Mouse (Mus musculus) midbrain, postnatal 0 days (tissue): ENCODE measurements at regions not wholly inside any gene's neighbourhood (a gene's known extent, or its start where the extent isn't known, plus 50 kb on each side); places are given as distances from the start of the nearest gene placed in this dataset.
A peak's percentile ranks its signal among the peaks of the same experiment; 100 is the strongest.

ENCODE experiments used
- ATAC-seq: fragments of 200-750 bp; cut with Nextera tagmentation; 2 replicates; pipeline ENCODE4 v1.8.0; 2017; ENCODE audit warnings: moderate number of reproducible peaks, mild to moderate bottlenecking, moderate TSS enrichment, moderate library complexity; ENCODE audit not compliant: low FRiP score
- DNase-seq: peaks from one replicate; pipeline ENCODE4 v3.0.0-alpha.2; 2015; ENCODE audit warnings: low spot score
- H3K27ac ChIP-seq: fragments of 300-500 bp; sonication (generic); 2 replicates; pipeline ENCODE4 v1.5.1; 2014; ENCODE audit warnings: low read depth, mild to moderate bottlenecking, low read length, mixed read lengths
- H3K27me3 ChIP-seq: fragments of 300-500 bp; sonication (generic); 2 replicates; pipeline ENCODE4 v1.6.1; 2014; ENCODE audit warnings: low read length, control low read depth, mixed read lengths; ENCODE audit not compliant: insufficient read depth
- H3K36me3 ChIP-seq: fragments of 300-500 bp; sonication (generic); 2 replicates; pipeline ENCODE4 v1.6.1; 2014; ENCODE audit warnings: low read length, control low read depth, mixed read lengths; ENCODE audit not compliant: insufficient read depth
- H3K4me1 ChIP-seq: fragments of 300-500 bp; sonication (generic); 2 replicates; pipeline ENCODE4 v1.6.1; 2014; ENCODE audit warnings: mild to moderate bottlenecking, control low read depth, antibody characterized with exemption, low read length, mixed read lengths; ENCODE audit not compliant: insufficient read depth
- H3K4me2 ChIP-seq: fragments of 300-500 bp; sonication (generic); 2 replicates; pipeline ENCODE4 v1.6.1; 2014; ENCODE audit warnings: low read depth, mild to moderate bottlenecking, low read length, mixed read lengths; ENCODE audit not compliant: poor library complexity, severe bottlenecking
- H3K4me3 ChIP-seq: fragments of 300-500 bp; sonication (generic); 2 replicates; pipeline ENCODE4 v1.5.1; 2014; ENCODE audit warnings: low read depth, mild to moderate bottlenecking, low read length, moderate library complexity
- H3K9ac ChIP-seq: fragments of 300-500 bp; sonication (generic); replicated peaks from 2 replicates; pipeline ENCODE4 v1.6.1; 2014; ENCODE audit warnings: mild to moderate bottlenecking, low read length, moderate library complexity, mixed read lengths; ENCODE audit not compliant: poor library complexity, severe bottlenecking
- H3K9me3 ChIP-seq: fragments of 300-500 bp; sonication (generic); 2 replicates; pipeline ENCODE4 v1.6.1; 2016; ENCODE audit warnings: low read length, control low read depth
- CTCF ChIP-seq: IDR thresholded peaks from 2 replicates; pipeline ENCODE4 v1.5.1; 2016; ENCODE audit warnings: antibody characterized with exemption, mild to moderate bottlenecking
- WGBS: fragments of 180-500 bp; shearing (Covaris S2); extraction: QIAGEN DNeasy Blood & Tissue Kit; methylation state at CpG from one replicate; pipeline ENCODE4 v1.1.7; 2014; 5-methylcytosine and 5-hydroxymethylcytosine counted together

DNA sequence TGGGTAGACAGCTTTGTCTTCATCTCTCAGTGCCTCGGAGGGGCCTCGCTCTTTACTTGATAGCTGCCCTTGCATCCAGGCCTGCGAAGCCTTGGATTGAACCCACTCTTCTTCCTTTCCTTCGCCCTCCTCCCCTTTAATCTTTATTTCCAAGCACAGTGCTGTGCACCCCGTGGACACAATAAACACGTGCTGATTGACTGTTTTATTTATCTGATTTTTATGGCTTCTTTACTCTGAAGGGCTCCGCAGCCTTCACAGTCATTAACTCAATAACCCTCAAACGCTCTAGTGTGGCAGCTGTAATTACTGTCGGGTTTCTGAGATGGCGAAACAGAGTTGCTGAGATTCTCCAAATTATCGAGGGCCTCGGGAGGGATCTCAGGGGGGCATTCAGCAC, 127.9 kb upstream of the Mphosph6 start:
- Histone ChIP-seq H3K4me2 (no peak overlapping the region), H3K36me3 (no peaks in the 10 kb centered on the region), H3K9me3 (no peaks in the 10 kb centered on the region), H3K9ac (no peak overlapping the region), H3K27me3 (no peaks in the 10 kb centered on the region), H3K27ac (no peak overlapping the region), H3K4me3 (no peak overlapping the region), H3K4me1 (no peaks in the 10 kb centered on the region)
- 54% methylated on average over 12 of the region's 12 CpGs for WGBS
- no peak for DNase-seq
- no peak for ATAC-seq
- TF ChIP-seq CTCF, result no peak

DNA sequence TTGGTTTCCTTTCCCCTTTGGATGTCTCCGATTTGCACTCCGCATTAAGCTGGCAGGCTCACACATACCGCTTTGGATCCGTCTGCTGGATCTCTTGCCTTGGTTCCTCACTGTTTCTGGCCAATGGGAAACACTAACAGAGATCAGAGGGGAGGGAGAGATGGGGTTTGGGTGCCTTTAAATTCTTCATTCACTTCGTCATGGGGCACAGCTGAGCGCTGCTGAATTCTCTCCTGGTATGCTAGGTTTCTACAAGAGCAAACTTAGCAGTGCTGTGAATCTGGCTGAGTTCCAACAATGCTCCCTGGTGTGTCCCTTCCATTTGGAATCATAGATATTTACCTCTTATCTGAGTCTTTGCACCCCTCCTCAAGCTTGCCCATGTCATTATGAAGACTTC, 121.6 kb upstream of the Mphosph6 start:
- Histone ChIP-seq H3K4me1 (no peaks in the 10 kb centered on the region), H3K4me2 (no peak overlapping the region), H3K27ac (no peak overlapping the region), H3K4me3 (no peak overlapping the region), H3K27me3 (no peaks in the 10 kb centered on the region), H3K9ac (no peak overlapping the region), H3K9me3 (no peaks in the 10 kb centered on the region), H3K36me3 (no peaks in the 10 kb centered on the region)
- 82% methylated on average over 6 of the region's 6 CpGs for WGBS
- ATAC-seq, result no peak
- no peak for TF ChIP-seq CTCF
- no peak for DNase-seq

DNA sequence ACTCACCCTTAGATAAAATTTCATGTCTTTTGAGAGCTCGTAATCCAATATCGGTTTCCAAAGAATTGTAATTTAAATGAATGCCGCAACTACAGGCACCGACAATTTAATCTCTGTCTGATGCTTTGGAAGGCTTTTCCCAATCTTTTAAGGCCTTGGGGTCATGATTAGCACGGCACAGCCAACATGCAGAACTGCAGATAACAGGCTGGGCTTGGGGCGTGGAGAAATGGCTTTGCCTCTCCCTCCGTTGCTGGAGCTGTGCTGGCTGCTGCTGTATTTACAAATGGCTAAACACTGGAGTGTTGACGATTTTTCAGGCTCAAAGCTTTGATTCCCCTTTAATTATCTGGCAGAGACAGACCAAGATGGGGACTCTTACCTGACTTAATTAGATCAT, 101.3 kb upstream of the Mphosph6 start:
- no peak overlapping the region for H3K4me2 ChIP-seq
- no peaks in the 10 kb centered on the region for H3K9me3 ChIP-seq
- DNase-seq, result no peak
- no peak overlapping the region for H3K4me3 ChIP-seq
- no peak overlapping the region for H3K27ac ChIP-seq
- no peak overlapping the region for H3K9ac ChIP-seq
- H3K4me1 ChIP-seq, result no peaks in the 10 kb centered on the region
- no peaks in the 10 kb centered on the region for H3K27me3 ChIP-seq
- no peak for ATAC-seq
- WGBS, result 45% methylated on average over 8 of the region's 8 CpGs
- no peak for TF ChIP-seq CTCF
- no peaks in the 10 kb centered on the region for H3K36me3 ChIP-seq

DNA sequence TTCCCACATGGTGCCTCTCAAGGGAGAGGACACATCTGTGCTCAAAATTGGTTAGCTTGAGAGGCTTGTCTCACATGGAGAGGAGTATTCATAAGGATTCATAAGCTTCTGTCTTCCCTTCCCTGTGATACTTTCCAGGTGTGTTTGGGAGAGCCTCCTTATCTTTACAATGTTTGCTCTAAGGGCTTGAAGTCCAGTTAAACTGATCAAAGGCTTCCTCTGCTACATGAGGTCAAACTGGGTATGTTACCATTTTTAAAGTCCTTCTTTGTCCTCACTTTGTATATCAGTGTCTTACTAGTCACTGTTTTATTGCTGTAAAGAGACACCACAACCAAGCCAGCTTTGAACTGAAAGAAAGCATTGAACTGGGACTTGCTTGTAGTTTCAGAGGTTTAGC, 98.1 kb upstream of the Mphosph6 start:
- H3K9ac ChIP-seq, result no peak overlapping the region
- ATAC-seq (no peak), DNase-seq (no peak)
- H3K27me3 ChIP-seq, result no peaks in the 10 kb centered on the region
- no peak for TF ChIP-seq CTCF
- H3K36me3 ChIP-seq, result no peaks in the 10 kb centered on the region
- H3K9me3 ChIP-seq, result no peaks in the 10 kb centered on the region
- no peak overlapping the region for H3K27ac ChIP-seq
- H3K4me1 ChIP-seq, result no peaks in the 10 kb centered on the region
- no peak overlapping the region for H3K4me3 ChIP-seq
- H3K4me2 ChIP-seq, result no peak overlapping the region

DNA sequence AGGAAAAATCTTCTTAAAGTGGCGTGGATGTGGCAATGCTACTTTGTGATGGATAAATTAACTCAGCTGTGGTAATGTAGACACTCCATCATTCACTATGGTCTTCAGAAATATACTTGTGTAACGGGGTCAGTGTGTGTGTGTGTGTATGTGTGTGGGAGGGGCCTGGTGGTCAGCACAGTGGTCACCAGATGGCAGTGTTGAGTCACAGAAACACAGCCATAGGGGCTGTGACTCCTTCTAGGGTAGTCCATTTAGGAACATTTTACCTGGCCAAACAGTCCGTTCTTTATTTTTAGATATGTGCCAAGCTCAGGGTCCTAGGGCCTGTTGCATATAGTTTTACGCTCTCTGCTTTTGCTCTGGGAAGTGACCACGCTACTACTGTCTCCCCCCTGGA, 96.3 kb upstream of the Mphosph6 start:
- peak; percentile 57 for DNase-seq
- ATAC-seq, result no peak
- Histone ChIP-seq H3K9ac (no peak overlapping the region), H3K4me3 (no peak overlapping the region), H3K27me3 (no peaks in the 10 kb centered on the region), H3K27ac (no peak overlapping the region), H3K36me3 (no peaks in the 10 kb centered on the region), H3K4me1 (no peaks in the 10 kb centered on the region), H3K4me2 (no peak overlapping the region), H3K9me3 (no peaks in the 10 kb centered on the region)
- peak; percentile 75 for TF ChIP-seq CTCF
- 70% methylated on average over 5 of the region's 5 CpGs for WGBS

DNA sequence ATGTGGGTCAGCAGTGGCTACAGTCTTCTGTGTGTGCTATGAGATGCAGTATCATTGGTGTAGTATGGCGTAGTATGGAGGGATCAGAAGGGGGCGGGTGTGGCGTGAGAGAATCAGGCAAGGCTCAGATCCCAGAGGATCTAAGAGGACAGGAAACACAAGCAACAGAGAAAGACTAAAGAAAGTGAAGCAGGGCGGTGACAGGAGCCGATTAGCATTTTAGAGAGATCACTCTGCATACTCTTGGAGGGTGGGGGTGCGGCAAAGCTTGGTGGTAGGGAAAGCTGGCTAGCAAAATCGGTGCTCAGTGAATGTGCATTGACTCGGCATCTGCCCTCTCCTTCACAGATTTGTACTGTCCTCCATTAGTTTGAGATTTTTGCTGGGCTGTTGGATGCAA, 93.1 kb upstream of the Mphosph6 start:
- no peak overlapping the region for H3K27ac ChIP-seq
- H3K9ac ChIP-seq, result no peak overlapping the region
- TF ChIP-seq CTCF, result no peak
- ATAC-seq (no peak), DNase-seq (no peak)
- no peaks in the 10 kb centered on the region for H3K36me3 ChIP-seq
- H3K4me1 ChIP-seq, result no peaks in the 10 kb centered on the region
- H3K27me3 ChIP-seq, result no peaks in the 10 kb centered on the region
- no peak overlapping the region for H3K4me2 ChIP-seq
- H3K9me3 ChIP-seq, result no peaks in the 10 kb centered on the region
- 39% methylated on average over 8 of the region's 8 CpGs for WGBS
- no peak overlapping the region for H3K4me3 ChIP-seq

DNA sequence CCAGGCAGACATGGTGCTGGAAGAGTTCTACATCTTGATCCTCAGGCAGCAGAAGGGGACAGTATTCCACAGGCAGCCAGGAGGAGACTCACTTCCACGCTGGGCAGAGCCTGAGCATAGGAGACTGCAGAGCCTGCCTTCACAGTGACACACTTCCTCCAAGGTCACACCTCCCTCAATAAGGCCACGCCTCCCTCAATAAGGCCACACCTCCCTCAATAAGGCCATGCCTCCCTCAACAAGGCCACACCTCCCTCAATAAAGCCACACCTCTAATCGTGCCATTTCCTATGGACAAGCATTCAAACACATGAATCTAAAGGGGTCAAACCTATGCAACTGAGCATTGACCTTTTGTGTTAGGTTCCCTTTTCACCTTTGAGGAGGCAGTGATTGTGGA, 88.5 kb upstream of the Mphosph6 start:
- no peak for DNase-seq
- Histone ChIP-seq H3K4me1 (no peaks in the 10 kb centered on the region), H3K4me2 (no peak overlapping the region), H3K9ac (no peak overlapping the region), H3K36me3 (no peaks in the 10 kb centered on the region), H3K27ac (no peak overlapping the region), H3K9me3 (no peaks in the 10 kb centered on the region), H3K27me3 (no peaks in the 10 kb centered on the region), H3K4me3 (no peak overlapping the region)
- no peak for ATAC-seq
- 79% methylated on average over 3 of the region's 3 CpGs for WGBS
- no peak for TF ChIP-seq CTCF
